Mouse (Mus musculus): ENCODE results near the gene Bbc3. TPM values are rescaled to one million over a fixed set of nuclear protein-coding genes. Genes with fewer than 3 reads are reported as not detected.

Gene Bbc3
- polyA plus RNA-seq, 1 experiment from 2014 or later = 31.1 TPM

DNA sequence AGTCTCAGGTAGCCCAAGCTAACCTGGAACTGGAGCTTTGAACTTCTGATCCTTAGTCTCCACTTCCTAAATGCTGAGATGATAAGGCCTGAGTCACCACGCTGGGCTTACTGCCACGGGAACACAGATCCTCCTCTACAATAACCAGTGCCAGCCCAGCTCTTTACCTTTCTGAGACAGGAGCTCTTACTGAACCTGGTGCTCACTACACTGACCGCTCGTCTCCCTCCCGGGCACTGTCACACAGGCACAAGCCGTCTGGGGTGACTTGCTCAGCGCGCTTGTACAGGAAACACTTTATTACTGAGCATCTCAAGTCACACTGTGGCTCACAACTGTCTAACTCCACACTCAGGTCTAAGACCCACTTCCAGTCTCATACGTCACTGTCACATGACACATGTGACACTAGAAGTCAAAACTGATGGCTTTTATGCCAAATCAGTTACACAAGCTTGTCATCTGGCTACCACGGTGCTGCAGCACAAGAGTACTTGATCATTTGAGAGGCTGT is 58.0 kb downstream of the Bbc3 start:
- 49% methylated on average over 10 of the region's 10 CpGs for WGBS
- DNase-seq (ENCODE audit: low spot score) (peak; percentile 77), ATAC-seq (peak; percentile 75)
- no peaks in the 10 kb centered on the region for H3K36me3 ChIP-seq (ENCODE audit: insufficient read depth, low read length)
- H3K4me1 ChIP-seq (ENCODE audit: insufficient read depth, low read depth, low read length) = peaks cover 6% of the 10 kb centered on the region
- H3K27ac ChIP-seq (ENCODE audit: low read length) = peak overlapping the region; percentile 69
- no peak overlapping the region for H3K4me3 ChIP-seq (ENCODE audit: low read depth, low read length)
- H3K27me3 ChIP-seq (replicated peaks; ENCODE audit: insufficient read depth, low read length) = no peaks in the 10 kb centered on the region
- H3K9ac ChIP-seq (replicated peaks; ENCODE audit: low read depth) = no peak overlapping the region
- H3K9me3 ChIP-seq (ENCODE audit: low read length) = no peaks in the 10 kb centered on the region
- peak; percentile 74 for TF ChIP-seq EP300 (IDR thresholded peaks at IDR 0.05)
- no peak for TF ChIP-seq CTCF (IDR thresholded peaks at IDR 0.05)
- no peak overlapping the region for H3K4me2 ChIP-seq (replicated peaks; ENCODE audit: low read depth, low read length)

DNA sequence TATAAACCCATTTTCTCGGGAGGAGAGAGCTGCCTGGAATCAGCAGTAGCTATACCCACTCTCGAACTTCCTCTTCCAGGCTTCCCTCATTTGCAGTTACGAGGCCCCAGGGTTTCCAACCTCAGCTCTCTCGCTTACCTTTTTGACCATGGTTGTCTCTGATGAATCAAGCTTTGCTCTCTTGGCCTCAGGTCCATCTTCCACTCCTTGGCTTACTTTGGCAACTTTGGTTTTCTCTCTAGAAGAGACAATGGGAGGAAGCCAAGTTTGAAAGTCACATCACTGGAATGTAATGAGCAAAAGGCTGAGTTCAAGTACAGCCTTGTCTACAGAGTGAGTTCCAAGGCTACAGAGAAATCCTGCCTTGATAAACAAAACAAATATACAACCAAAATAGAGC is 58.5 kb downstream of the Bbc3 start:
- DNase-seq (ENCODE audit: low spot score) (no peak), ATAC-seq (no peak)
- Histone ChIP-seq H3K4me1 (ENCODE audit: insufficient read depth, low read depth, low read length) (peaks cover 6% of the 10 kb centered on the region), H3K27me3 (replicated peaks; ENCODE audit: insufficient read depth, low read length) (no peaks in the 10 kb centered on the region), H3K4me3 (ENCODE audit: low read depth, low read length) (no peak overlapping the region), H3K9ac (replicated peaks; ENCODE audit: low read depth) (no peak overlapping the region), H3K9me3 (ENCODE audit: low read length) (no peaks in the 10 kb centered on the region), H3K36me3 (ENCODE audit: insufficient read depth, low read length) (no peaks in the 10 kb centered on the region), H3K4me2 (replicated peaks; ENCODE audit: low read depth, low read length) (no peak overlapping the region), H3K27ac (ENCODE audit: low read length) (peak overlapping the region; percentile 69)
- WGBS = 59% methylated on average over 4 of the region's 4 CpGs
- TF ChIP-seq CTCF (IDR thresholded peaks at IDR 0.05) (no peak), EP300 (IDR thresholded peaks at IDR 0.05) (no peak)

Other genes with a start within 250 kb of the Bbc3 start
- not detected in 2 replicates for gene Zfp541, start 246.6 kb upstream of the Bbc3 start, polyA plus RNA-seq (2015; fragmentation: Nextera tagmentation; extraction: Ambion mirVana)
- 154 TPM in 2 replicates for gene Napa, start 209.9 kb upstream of the Bbc3 start, polyA plus RNA-seq (2015; fragmentation: Nextera tagmentation; extraction: Ambion mirVana)
- gene Kptn, start 188.5 kb upstream of the Bbc3 start, polyA plus RNA-seq (2015; fragmentation: Nextera tagmentation; extraction: Ambion mirVana) = 14.2 and 15.0 TPM in 2 replicates
- 0.04 and 0.05 TPM in 2 replicates for gene Slc8a2, start 178.6 kb upstream of the Bbc3 start, polyA plus RNA-seq (2015; fragmentation: Nextera tagmentation; extraction: Ambion mirVana)
- 12.3 and 12.7 TPM in 2 replicates for gene Meis3, start 133.3 kb upstream of the Bbc3 start, polyA plus RNA-seq (2015; fragmentation: Nextera tagmentation; extraction: Ambion mirVana)
- gene Dhx34, start 86.4 kb upstream of the Bbc3 start, polyA plus RNA-seq (2015; fragmentation: Nextera tagmentation; extraction: Ambion mirVana) = 7.8 and 8.5 TPM in 2 replicates
- 0.94 and 1.1 TPM in 2 replicates for gene C5ar2, start 64.2 kb upstream of the Bbc3 start, polyA plus RNA-seq (2015; fragmentation: Nextera tagmentation; extraction: Ambion mirVana)
- gene C5ar1, start 48.9 kb upstream of the Bbc3 start, polyA plus RNA-seq (2015; fragmentation: Nextera tagmentation; extraction: Ambion mirVana) = 11.8 and 13.3 TPM in 2 replicates
- gene Inafm1, start 34.8 kb upstream of the Bbc3 start, polyA plus RNA-seq (2015; fragmentation: Nextera tagmentation; extraction: Ambion mirVana) = 18.9 and 20.1 TPM in 2 replicates
- 15.9 and 18.3 TPM in 2 replicates for gene Ccdc9, start 21.6 kb upstream of the Bbc3 start, polyA plus RNA-seq (2015; fragmentation: Nextera tagmentation; extraction: Ambion mirVana)
- gene Sae1, start 79.4 kb downstream of the Bbc3 start, polyA plus RNA-seq (2015; fragmentation: Nextera tagmentation; extraction: Ambion mirVana) = 84.8 and 92.3 TPM in 2 replicates
- gene Zc3h4, start 92.5 kb downstream of the Bbc3 start, polyA plus RNA-seq (2015; fragmentation: Nextera tagmentation; extraction: Ambion mirVana) = 7.9 and 8.2 TPM in 2 replicates
- gene Tmem160, start 144.4 kb downstream of the Bbc3 start, polyA plus RNA-seq (2015; fragmentation: Nextera tagmentation; extraction: Ambion mirVana) = 81.0 and 87.9 TPM in 2 replicates
- 0.17 and 0.18 TPM in 2 replicates for gene Npas1, start 169.3 kb downstream of the Bbc3 start, polyA plus RNA-seq (2015; fragmentation: Nextera tagmentation; extraction: Ambion mirVana)